Mouse (Mus musculus) frontal cortex, postnatal 14 days (tissue): ENCODE measurements around the gene Nup133.

Experiments
- DNase-seq, 2 experiments: peaks; one replicate each; pipeline ENCODE4 v3.0.0; 2022; ENCODE audit warnings: low spot score in 2 of 2

The Nup133 gene

GRCm38 (mm10) chr8:123847546-123847945, 101.5 kb downstream of the Nup133 start:
- no peak for DNase-seq
